Mouse (Mus musculus) adrenal gland, adult 18-20 months (tissue): Measurements from ENCODE around the gene Ackr3. TPM values are rescaled to one million over a fixed set of nuclear protein-coding genes. Genes with fewer than 3 reads are reported as not detected.

Experiments used
- DNase-seq, 2 experiments: peaks; one replicate each; pipeline ENCODE4 v3.0.0; 2021 to 2022; ENCODE audit warnings: low spot score in 2 of 2
- total RNA-seq, 2 experiments: library from RNA; stranded (reverse); gene quantifications; 1 replicate in 1 of 2; 2 replicates in 1 of 2; pipeline ENCODE4 v1.2.3; 2021

Ackr3 gene
- total RNA-seq, 2 experiments from 2014 or later = 60.6 to 157 TPM

DNA sequence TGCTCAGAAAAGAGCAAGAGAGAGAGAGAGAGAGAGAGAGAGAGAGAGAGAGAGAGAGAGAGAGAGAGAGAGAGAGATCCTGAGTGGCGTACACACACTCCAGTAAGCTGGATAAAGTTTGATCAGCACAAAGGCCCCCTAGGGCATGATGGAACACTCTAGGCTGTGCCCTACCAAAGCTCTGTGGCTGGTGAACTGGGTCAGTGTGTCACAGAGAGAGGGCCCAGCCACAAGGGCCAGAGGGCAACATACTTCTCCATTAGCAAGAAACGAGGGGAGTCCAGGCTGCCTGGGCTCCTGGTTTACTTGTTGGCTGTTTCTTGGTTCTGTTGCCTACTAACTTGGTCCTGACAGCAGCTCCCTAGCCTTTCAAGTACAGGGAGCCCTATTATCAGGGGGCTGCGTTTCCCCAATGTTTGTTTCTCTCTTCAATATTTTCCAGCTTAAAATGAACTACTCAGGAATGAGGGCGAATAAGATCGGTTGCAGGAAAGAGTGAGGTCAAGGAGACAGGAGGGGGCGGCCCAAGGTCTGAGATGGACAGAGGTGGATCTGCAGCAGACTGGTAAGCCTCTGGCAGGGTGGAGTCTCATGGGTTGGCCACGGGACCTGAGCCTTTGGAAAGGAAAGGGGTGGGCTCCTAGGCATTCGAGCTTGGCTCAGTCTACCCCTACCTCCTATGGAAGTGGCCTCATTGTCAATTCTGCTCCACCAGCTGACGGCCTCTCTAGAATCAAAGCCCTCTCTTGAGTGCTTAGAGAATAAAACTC lies 45.4 kb downstream of the Ackr3 start:
- no peak for DNase-seq

DNA sequence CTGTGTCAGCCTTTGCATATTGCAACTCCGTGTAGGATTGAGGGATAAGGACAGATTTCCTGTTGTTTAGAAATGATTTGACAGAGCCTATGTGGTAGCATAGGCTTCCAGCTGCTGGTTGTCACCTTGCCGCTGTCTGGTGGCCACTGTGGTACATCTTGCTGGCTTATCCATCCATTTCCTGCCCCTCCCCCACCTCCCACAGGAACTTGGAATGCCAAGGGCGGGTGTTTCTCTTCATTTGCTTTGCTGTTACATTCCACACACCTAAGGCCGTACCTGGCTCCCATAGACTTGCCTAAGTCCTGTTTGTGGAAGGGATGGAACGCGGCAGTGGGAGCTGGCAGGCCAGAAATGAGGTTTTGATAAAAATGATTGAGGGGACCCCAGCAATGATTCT lies 46.6 kb downstream of the Ackr3 start:
- DNase-seq = no peak

DNA sequence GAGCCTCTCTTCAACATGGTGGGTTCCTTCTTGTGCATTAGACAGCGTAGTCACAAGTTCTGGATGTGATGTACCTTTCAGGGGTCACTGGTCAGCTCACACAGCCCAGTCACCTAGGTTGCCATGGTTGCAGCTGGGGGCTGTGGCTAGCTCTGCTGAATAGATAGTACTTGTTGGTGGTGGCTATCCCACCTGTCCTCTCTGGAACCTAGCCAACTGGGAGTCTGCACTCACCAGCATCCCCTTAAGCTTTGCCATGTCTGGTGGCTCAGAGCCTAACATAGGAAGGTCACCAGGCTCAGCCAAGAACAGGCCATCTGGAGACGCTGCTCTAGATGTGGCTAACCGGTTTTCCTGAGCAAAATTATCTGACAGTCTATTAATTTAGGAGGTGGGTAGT lies 47.4 kb downstream of the Ackr3 start:
- DNase-seq = no peak

DNA sequence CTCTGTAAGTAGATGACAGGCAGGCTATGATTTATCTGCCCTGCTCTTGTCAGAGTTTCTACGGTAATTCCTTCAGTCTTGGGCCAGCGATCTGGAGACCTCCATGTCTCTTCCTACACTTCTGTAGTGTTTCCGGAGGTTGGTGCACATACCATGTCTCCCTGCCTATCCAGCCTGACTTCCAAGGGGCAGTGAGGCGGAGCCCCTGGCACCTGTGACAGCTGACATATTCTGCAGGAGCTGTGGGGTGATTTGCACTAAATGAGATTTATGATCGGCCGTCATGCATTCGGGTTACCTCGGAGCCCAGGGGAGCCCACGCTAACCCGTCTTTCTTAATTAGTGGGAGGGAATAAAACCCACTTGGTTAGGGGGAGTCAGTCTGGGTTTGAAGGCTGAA lies 49.7 kb downstream of the Ackr3 start:
- no peak for DNase-seq

DNA sequence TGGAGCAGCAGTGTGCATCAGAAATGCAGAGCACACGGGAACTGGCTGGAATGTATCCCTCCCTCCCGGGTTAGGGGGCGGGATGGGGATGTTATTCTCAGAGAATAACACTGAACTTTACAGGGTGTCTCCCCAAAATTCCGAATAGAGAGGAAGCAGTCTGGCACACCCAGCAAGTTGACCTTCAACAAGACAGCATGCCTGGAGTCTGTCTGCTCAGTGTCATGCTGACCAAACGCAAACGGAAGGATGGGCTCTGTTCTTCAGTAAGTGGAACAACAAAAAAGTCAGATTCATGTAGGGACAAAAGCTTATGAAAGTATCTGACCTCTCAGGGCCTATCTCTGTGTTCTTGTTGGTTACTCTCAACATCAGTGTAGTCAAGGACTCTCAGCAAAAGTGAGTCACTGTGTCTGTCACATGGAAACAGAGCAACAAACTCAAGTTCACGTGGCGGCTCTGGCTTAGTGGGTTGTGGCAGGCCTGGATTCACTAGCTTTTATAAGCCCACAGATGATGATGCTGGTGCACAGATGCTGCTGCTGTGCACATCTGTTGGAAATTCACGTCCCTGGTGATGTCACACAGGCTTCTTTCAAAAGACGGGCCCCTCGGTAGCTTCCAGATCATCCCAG lies 54.6 kb downstream of the Ackr3 start:
- DNase-seq = peak in 1 of 2 experiments; percentile 33

DNA sequence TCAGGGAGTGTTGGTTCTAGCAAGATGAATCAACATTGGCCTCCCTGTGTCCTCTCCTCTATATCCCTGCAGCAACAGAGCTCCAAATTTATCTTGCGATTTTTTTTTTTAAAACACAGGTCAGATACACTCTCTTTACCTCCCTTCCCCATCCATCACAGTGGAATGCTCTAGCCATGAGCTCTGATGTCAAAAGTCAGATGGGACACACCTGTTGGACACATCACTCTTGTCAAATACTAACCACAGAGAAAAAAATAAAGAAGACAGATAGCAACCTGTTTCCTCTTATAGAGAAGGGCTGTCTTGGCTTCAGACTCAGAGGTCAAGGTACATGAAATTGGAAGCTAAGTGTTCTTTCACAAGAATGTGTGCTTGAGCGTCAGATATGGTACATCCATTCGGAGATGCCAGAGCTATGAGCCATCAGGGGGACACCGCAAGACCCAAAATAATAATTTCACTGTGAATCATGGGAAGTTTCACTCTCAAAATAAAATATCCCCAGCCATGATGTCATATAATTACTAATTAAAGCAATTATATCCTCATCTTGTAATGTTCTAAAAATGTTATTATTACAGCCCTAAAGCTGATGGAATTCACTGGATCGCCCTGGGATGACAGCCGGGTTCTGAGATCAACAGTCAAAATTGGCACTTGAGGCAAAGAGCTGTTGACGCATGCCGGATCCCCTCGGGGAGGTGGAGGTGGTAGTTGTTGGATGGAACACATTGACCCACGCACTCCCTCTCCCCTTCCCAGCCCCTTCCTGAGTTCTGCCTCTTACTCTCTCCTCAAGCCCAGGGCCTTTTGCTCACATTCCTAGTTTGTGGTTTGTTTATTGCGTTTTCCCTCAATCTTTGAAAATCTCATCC lies 57.2 kb downstream of the Ackr3 start:
- no peak for DNase-seq

DNA sequence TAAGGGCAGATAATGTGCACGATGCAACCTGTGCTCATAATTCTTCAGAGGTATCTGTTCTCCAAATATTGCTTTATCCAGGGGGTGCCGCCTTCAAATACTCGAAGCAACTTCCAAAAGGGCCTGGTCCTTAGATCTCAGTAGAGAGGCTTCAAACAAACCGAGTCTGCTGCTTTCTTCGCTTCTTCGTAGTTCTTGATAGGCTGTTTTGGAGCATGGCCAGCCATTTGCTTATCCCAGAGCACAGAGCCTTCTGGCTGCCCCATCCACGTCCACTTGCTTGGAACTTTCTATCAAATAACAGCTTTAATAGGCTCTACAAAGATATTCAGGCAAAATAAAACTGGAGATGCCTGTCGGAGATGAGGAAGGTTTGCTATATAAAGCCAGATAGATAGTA lies 58.6 kb downstream of the Ackr3 start:
- no peak for DNase-seq

Other genes starting within 250 kb of the Ackr3 start
- gene Asb18, start 189.3 kb upstream of the Ackr3 start, total RNA-seq = not detected
- not detected for gene Iqca, start 50.6 kb upstream of the Ackr3 start, total RNA-seq